Mouse (Mus musculus): ENCODE results near the gene Btc. TPM values are rescaled to one million over a fixed set of nuclear protein-coding genes. Genes with fewer than 3 reads are reported as not detected.

The Btc gene
- polyA plus RNA-seq, 1 experiment from 2014 or later: 1.1 TPM

DNA sequence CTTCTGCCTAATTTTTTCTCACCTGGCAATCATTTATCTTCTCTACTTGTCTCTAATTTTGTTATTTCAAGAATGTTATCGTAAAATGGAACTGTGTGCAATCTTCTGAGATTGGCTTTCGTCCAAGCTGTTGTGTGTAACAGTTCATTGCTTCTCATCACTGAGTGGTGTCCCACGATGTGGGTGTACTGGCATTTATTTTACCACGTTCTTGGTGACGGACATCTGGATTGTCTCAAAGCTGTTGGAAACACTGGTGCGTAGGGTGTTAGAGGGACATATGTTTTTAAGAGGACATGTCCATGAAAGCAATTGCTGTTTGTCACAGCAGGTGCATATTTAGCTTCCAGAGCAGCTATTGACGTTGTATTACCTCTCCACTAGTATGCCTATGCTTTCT is 94.2 kb downstream of the Btc start:
- no peak for ATAC-seq (ENCODE audit: insufficient number of reproducible peaks, insufficient read depth, low FRiP score, low TSS enrichment)
- Histone ChIP-seq H3K4me1 (no peaks in the 10 kb centered on the region), H3K4me2 (replicated peaks) (no peak overlapping the region), H3K4me3 (no peak overlapping the region), H3K9me3 (no peaks in the 10 kb centered on the region), H3K36me3 (no peaks in the 10 kb centered on the region), H3K27me3 (no peaks in the 10 kb centered on the region), H3K27ac (no peak overlapping the region), H3K9ac (no peak overlapping the region)
- 77% methylated on average over 7 of the region's 7 CpGs for WGBS

DNA sequence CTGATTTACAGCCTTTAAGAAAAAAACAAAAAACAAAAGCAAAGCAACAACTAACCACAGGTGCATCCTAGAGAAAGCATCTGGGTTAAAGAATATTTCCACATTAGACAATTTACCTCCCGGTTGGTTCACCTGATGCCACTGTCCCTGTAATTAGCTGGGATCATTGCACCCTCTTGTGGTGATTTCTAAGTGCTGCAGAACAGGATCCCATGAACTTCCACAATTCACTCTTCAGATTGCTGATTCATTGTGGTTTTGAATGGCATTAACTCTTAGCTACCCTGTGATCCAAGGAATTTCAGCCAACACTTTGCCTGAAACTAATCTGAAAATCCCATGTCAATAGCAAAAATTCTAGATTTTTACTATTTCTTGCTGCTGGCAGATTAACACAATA is 94.9 kb downstream of the Btc start:
- no peak for ATAC-seq (ENCODE audit: insufficient number of reproducible peaks, insufficient read depth, low FRiP score, low TSS enrichment)
- Histone ChIP-seq H3K36me3 (no peaks in the 10 kb centered on the region), H3K4me3 (no peak overlapping the region), H3K4me2 (replicated peaks) (no peak overlapping the region), H3K27ac (no peak overlapping the region), H3K4me1 (no peaks in the 10 kb centered on the region), H3K9ac (no peak overlapping the region), H3K27me3 (no peaks in the 10 kb centered on the region), H3K9me3 (no peaks in the 10 kb centered on the region)
- WGBS: 8% methylated on average over 1 of the region's 1 CpGs

Other genes with a start within 250 kb of the Btc start
- 21.1 and 21.4 TPM in 2 replicates for gene Parm1, start 114.6 kb upstream of the Btc start, polyA plus RNA-seq (2016; fragmentation: Nextera tagmentation; extraction: Ambion mirVana)